Mouse (Mus musculus): ENCODE results near the gene Gna13.
"Not testable (repeated sequence)": the region's sequence is repeated elsewhere in the genome, so short reads cannot be mapped to it uniquely, and the experiment has no call there.

The Gna13 gene

DNA sequence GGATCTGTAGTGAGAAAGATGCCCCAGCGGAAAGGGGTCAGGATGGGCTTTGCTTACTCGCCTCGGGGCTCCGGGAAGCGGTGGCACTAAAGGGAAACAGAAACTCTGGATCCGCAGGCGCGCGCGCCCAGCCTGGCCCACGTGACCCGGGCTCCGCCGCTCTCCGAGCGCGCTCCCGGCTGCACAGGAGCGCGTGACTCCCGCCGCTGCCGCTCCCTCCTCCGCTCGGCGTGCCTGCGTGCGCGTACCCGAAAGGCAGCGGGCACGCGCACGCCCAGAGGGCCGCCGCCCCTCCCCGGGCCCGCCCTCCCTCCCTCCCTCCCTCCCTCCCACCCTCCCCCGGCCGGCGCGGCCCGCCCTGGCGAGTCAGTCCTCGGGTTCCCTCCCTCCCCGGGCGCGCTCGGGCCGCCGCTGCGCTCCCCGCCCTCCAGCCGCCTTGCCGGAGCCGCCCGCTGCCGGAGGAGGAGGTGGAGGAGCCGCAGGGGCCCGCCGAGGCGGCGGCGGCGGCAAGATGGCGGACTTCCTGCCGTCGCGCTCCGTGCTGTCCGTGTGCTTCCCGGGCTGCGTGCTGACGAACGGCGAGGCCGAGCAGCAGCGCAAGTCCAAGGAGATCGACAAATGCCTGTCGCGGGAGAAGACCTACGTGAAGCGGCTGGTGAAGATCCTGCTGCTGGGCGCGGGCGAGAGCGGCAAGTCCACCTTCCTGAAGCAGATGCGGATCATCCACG, at the start of gene Gna13:
TSS of gene Gna13 (plus strand) at position 369 of the 728 bp plus-strand sequence.
- peak; percentile 91 to 97 for DNase-seq

DNA sequence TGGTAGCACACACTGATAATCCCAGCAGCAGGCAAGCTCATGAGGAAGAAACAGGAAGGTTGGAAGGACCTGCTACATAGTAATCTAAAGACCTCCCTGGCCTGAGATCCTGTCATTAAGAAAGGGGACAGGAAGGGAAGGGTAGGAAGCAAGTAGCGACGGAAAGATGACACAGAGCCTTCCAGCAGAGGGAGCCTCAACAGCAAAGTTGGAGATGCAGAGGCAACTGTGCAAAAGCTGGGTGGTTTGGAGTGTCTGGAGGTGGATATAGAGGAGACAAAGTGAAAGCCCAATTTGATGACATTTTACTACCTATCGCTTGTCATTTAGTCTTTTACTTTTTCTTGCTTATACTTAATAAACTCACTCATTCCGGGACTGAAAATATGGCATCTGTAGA, 45.7 kb upstream of the Gna13 start:
- DNase-seq = peak; percentile 61 to 77

DNA sequence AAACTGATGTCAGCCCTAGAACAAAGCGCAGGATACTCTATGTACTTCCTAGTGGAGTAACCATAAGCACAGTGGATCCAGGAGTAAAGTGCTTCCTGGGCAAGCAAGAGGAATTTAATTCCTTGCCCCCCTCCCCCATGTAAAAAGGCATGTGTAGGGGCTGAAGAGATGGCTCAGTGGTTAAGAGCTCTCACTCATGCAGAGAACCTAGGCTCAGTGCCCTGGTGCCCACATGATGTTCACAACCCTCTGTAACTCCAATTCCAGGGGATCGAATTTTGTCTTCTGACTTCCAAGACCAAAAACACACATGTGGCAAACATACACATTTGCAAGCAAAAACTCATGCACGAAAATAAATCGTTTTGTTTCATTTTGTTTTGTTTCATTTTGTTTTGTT, 43.2 kb upstream of the Gna13 start:
- DNase-seq = no peak

DNA sequence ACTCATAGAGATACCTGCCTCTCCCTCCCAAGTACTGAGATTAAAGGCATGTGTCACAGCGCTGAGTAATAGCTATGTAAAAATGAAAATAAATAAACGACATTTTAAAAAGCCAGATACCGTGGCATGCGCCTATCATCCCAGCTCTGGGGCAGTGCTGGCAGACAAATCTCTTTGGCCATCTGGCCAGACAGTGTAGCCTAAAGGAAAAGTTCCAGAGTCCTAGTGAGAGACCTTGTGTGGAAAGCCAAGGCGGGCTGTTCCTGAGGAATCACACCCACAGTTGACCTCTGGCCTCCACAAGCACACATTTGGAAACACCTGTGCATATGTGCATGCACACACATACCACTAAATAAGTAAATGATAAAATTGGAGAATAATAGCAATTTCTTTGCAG, 42.7 kb upstream of the Gna13 start:
- DNase-seq = no peak

DNA sequence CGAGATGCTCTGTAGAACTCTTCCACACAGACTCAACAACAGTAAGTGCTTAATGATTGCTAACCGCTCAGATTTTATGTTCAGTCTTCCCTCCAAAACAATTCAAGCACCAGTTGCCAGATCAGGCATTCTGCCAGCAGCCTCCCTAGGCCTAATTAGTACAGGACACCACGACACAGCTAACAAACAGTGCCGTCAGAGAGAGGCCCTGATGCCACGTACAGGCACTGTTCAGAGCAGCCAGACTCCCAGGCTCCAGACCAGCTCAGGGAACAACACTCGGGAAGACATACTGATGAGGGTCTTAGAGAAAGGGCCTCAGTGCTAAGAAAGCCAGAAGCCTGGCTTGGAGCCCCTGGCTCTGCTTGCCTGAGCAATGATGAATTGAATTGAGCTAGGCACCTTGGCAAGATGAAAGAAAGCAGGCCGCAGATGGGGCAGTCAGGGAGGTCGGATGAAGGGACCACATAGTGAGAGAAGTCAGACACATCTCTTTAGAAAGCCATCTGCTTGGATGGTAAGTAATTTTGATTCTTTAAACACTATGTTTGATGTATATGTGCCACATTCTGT, 42.2 kb upstream of the Gna13 start:
- DNase-seq = no peak

DNA sequence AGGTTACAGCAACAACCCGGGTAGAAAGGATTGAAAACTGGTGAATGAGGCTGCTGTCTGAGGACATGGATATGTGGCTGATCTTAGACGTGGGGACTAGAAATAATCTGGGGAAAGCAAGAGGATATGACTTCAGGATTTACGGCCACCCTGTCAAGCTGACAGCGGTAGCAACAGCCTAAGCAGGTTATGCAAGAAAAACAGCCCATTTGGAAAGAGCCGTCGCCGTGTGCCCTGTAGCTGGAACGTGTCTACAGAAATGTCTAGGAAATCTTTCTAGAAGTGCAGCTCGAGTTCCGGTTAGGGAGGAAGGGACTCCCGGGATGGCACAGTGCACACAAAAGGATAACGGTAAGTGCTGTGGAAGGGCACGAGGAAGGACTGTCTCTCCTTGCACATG, 36.4 kb upstream of the Gna13 start:
- DNase-seq = no peak

DNA sequence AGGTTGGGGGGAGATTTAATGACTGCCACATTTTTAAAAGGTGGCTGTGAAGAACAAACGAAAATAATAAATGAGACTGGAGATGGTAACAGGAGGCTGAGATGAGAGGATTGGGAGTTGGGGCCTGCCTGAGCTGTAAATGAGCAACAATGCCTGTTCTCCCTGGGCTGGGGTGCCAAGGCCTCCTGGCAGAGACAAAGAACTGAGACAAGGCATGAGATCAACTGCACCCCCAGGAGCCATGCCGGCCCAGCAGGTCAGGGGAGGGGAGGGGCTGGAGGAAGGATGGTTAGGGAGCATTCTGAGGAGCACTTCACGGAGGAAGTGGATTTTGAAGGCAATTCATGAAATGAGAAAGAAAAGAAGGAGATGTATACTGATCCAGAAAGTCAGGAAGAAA, 35.2 kb upstream of the Gna13 start:
- DNase-seq = no peak

DNA sequence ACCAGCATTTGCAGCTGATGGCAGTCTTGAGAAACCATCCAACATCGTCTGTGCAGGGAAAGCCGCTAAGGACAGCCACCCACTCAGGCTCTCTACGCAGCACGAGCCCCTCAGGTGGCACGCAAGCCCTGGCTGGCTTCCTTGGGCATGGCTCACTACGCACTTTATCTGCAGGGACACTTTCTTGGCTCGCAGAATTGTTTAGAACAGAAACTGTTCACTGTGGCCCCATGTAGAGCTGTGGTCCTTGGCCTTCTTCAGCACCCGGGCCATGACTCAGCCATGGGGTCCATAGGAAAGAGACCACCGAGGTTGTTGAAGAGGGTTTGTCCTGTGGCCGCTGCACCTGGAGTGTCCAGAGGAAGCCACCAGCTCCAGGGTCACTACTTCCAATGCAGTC, 34.7 kb upstream of the Gna13 start:
- DNase-seq = no peak

DNA sequence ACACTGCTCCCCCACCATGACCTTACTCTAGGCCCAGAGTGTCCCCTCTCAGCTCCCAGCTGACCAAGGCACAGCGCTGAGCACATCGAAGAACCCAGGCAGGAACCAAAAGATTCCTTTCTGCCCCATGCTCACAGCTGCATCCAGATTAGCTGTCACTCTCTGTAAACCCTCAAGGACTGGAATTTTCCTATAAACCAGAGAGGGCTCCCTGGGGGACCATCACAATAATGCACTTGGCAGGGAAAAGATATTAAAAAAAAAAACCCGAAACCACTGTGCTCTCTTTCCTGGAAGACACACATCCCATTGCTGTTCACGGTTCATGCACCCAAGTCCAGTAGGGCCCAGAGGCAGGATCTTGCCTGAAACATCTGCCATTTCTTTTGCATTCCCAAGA, 33.3 kb upstream of the Gna13 start:
- peak in 1 of 2 experiments; percentile 45 for DNase-seq

DNA sequence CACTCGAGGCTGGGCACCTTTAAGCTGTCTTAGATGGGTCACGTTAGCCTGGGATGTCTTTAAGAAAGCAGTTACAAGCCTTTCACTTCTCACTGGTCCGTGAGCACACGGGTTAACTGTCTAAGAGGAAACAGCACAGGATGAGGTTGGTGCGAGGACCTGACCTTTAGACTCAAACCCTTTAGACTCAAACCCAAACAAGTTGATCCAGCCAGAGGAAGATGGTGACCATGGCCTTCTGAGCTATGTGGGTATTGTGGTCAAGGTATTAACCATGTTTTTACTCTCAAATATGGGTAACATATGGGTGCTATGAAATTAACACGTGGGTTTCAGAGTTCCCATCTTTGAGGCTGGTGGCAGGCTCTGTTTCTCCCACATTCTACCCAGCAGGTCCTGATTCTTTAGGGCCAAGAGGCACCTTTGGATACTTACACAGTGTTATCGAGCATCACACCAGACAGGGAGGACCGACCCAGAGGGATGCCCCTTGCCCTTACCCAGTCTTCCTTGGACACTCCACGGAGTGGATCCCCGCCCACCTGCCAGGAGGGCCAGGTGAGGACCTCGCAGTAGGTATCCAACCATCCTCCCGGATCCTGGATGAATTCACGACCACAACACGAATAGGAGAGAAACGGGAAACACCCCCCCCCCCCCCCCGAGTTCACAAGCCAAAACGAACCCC, 31.8 kb upstream of the Gna13 start:
- no peak for DNase-seq

DNA sequence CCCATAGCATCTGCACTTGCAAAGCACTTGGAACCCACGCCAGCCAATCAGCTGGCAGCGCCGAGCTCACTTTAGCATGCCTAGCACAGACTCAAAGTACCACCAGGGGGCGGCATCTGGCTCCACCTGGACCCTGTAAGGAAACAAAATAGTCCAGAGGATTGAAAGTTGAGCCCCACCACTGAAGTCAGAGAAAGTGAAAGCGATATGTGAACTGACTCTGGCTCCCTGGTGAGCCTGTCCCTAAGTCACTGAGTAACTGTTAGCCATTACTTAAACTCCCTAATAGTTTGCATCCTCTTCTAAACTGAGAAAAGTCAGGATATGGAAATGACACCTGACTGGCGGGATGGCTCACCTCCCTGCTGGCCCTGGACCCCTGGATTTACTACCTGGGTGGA, 31.2 kb upstream of the Gna13 start:
- peak; percentile 96 to 99 for DNase-seq

DNA sequence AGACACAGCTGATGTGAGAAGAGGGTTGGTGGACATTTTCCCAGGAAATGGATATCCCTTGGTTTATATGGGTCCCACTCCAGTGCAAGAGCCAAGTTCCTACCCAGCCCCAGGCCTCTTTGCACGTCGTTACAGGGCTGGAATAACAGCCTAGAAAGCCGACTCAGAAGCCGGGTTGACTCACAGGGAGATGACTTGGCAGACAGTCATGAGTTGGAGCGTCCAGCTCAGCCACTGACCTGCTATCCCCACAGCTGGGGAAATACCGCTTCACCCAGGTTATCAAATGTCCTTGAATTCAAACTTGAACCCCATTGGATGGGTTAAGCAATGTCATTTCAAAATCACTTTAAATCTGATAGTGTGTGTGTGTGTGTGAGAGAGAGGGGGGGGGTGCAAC, 29.9 kb upstream of the Gna13 start:
- no peak for DNase-seq

DNA sequence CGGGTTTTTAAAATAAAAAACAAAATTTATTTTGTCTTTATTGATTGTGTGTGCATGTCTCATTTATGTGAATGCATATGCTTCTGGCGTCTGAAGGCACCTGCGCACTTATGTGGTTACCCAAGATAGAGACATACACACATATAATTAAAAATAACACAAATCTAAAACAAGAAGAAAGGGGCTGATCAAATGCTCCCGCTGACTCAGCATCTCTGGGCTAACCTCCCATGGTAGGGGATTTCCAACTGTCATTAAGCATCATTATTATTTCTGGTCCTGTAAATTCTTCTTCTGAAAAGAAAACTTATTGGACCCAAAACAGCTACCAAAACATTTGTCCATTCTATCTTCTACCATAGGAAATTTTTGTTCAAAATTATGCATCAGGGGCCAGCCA, 27.9 kb upstream of the Gna13 start:
- DNase-seq = no peak

DNA sequence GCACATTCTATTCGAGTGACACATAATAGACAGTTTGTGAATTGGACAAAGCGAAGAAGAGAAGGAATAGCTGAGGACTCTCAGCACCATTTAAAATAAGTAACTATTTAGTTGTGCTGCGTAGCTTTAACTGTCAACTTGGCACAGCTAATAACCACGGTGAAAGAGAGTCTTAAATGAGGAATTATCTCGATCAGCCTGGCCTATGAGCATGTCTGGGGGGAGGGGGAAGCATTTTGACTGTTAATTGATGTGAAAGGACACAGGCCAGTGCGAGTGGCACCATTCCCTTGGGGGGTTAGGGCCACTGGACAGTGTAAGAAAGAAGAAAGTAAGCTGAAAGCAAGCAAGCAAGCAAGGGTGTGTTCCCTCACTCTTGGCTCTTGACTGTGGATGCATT, 26.7 kb upstream of the Gna13 start:
- DNase-seq = no peak

DNA sequence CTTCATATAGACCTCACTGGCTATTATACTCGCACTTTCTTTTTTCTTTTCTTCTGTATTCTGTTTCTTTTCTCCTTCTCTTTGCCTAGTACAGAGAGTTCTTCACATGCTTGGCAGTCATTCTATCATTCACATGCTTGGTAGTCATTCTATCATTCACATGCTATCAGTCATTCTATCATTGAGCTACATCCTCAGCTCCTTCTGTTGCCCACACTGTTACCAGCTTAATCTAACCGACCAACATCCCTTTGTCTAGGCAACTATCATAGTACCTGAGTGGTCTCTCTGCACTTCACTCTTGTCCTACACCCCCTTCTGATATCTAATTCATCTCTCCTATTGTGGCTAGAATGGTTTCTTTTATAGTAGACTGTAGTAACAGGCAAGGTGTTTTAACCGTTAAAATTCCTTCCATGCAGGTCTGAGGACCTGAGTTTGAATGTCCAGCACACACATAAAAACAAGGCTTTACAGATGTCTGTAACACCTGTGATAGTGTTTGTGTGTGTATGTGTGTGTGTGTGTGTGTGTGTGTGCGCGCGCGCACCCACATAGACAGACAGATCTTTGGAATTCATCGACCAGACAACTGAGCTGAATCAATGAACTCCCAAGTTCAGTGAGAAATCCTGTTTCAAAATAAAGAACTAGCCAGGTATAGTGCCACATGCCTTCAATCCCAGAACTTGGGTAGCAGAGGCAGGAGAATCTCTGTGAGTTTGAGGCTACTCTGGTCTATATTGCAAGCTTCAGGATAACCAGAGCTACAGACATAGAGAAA, 23.3 kb upstream of the Gna13 start:
- no peak for DNase-seq

DNA sequence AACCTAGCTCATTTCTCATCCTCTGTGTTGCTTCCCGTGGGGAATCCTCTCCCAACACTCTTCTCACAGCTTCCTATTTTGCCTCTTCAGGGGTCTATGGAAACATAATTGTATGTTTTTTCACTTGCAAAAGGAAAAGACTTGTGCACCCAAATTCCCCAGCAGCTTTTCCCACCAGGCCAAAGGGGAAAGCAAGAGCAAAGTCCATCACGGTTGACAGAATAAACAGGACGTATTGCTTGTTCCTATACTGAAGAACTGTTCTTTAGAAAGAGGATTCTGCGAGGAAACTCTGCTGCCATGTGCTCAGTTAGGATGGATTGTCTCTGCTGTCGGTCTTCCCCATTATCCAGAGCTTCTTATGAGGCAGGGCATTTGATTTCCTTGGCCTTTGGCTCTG, 22.1 kb upstream of the Gna13 start:
- no peak for DNase-seq

DNA sequence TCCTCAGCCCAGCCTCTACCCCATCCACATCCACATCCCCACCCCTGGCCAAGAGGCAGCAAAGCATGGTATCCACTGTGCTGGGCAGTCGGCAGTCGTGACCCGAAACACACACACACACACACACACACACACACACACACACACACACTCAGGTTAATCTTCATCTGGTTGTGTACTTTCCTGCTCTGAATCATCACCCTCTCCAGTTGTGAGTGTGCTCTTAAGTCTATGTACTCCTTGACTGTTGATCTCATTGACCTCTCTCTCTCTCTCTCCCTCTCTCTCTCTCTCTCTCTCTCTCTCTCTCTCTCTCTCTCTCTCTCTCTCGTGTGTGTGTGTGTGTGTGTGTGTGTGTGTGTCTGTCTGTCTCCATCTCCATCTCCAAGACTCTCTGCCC, 20.0 kb upstream of the Gna13 start:
- DNase-seq = not testable (repeated sequence)

DNA sequence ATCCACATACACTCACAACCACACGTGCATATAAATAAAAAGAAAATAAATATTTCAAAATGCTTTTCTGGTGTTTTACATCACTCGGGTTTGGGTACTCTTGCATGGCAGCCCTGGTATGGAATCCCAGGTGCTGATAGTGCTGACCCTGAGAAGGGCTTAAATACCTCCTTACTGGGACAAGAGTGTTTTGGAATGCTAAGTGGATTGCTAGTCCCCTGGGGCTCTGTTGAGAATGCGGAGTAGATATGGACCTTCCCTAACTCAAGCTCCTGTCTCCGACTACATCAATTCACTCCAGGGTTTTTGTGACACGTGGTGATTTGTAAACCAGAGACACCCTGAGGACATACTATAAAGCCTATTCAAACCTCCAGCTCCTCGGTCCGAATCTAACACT, 19.1 kb upstream of the Gna13 start:
- no peak for DNase-seq

DNA sequence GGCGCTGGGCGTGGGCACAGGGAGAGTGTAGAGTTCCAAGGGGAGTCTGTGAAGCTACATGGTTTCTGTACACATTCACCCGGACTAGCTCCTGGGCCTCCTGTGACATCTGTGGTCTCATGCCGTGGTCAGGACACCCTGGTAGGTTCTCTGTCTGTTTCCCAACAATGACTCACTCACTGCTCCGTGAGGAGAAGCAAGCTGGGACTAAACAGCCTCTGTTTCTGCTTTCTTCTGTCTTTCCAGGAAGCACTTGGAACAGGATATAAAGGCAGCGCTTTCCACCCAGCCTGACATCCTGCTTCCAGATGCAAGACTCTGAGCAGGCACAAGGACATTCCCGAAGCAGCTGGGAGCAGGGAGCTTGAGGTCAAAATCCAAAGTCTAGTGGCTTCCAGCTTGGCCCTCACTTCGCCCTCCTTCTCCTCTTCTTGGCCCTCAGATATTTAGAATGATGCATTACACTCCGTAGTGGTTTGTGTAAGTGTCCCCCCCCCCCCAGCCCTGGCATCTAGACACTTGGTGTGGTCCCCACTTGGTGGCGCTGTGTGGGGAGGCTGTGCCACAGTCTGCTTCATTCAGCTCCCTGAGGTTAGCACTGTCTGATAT, 18.5 kb upstream of the Gna13 start:
- DNase-seq = peak; percentile 71 to 76

DNA sequence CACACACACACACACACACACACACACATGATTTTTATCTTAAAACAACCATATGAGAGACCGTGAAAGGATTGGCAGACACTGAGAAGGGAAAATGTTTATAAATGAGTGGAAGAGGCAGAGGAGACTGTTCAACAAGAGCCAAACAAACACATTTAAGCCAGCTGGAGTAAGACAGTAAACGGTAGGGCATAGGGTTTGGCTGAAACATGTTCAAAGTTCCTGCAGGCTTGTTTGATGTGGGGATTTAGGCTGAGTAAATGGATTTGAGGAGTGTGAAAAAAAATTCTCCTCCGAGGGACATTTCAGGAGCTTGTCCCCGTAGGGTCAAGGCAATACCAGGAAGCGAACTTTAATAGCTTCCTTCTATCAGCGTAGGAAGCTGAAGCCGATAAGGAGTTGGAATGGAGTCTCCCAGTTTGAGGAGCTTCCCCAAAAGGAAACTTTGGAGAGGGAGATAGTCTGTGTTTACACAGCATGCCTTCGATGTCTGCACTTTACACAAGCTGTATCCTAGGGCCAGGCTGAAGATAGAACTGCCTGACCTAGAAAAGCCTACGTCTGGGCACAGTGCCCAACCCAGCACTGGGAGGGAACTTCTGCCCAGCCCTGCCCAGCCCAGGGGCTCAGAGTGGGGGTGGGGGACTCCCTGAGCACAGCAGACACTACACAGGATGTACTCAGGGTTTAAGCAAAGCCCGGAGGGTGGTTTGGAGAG, 15.2 kb upstream of the Gna13 start:
- peak; percentile 94 to 95 for DNase-seq

DNA sequence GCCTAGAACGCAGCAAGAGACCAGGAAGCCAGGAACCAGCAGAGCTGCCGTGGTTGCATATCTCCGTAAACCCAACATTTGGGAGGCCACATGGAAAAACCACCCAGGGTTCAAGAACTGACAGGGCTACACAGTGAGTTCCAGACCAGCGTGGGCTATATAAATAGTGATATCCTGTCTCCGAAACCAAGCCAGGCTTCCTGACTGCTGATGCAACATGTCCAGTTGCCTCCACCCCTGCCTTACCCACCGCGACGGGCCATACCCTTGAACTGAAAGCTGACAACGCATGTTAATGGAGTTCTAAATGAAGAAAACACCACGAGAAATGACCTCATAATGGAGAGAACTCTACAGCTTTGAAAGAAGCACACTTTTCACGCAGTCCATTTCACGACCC, 14.2 kb upstream of the Gna13 start:
- no peak for DNase-seq

DNA sequence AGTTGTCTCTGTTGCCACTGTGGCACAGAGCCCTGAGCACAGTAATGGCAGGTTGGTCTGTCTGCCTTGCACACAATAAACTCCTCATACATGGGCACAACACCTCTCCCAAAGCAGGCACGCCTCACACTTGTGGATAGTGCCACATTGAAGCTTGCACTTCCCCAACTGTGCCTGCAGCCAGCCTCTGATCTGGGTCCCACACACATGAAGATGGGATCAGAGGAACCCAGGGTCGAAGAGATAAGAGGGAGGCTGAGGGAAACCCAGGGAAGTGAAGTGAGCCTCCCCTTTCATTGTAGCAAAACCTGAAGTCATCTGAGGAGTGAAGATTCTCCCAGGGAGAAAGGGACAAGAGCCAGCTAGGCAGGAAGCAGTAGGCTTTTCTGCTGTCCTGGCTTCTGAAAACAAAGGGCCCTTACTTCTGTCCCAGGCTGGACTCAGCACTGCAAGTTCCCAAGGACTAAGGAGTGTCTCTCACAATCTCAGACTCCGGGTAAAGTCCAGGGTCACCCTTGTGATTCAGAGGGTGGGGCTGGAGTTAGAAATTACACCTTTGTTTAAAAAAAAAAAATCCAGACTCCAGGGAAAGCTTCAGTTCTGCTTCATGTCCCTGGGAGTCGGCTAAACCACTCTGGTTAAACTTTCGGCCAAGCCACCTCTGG, 12.8 kb upstream of the Gna13 start:
- DNase-seq = peak; percentile 68 to 84

Measured in kidney, postnatal 25 days (tissue).